Mouse (Mus musculus): Measurements from ENCODE around the gene App. TPM values are rescaled to one million over a fixed set of nuclear protein-coding genes. Genes with fewer than 3 reads are reported as not detected.
A peak's percentile ranks its signal among the peaks of the same experiment; 100 is the strongest.

Gene App
- polyA plus RNA-seq, 1 experiment: 107 TPM

DNA sequence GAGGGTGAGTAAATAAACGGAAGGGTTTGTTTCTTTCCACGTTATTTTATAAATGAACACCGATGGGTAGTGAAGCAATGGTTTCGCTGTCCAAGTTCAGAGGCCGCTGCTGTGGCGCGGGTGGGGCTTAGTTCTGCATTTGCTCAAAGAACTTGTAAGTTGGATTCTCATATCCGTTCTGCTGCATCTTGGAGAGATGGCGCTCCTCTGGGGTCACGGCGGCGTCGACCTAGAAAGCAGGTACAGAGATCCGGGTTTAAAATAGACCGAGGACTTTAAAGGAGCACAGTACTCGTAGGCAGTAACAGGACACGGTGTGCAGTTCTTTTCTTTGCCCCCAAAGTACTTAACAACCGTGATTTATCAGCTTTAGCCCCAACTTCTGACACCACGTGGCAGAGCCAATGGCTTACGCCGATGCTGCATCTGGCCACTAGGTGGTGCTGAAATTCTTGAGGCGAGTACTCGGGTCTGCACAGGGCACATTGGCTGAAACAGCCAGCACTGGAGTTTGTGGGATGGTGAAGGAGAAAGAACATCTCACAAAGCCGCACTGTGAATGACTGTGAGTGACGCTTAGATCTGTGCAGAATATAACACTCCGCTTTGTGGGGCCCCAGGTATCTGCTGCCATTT is 218.2 kb downstream of the App start:
- Histone ChIP-seq H3K36me3 (ENCODE audit: control insufficient read depth, insufficient read depth) (peaks cover 5% of the 10 kb centered on the region), H3K27me3 (ENCODE audit: control insufficient read depth, insufficient read depth, insufficient read length) (no peaks in the 10 kb centered on the region), H3K4me3 (ENCODE audit: insufficient read depth, poor library complexity, severe bottlenecking) (no peak overlapping the region), H3K79me2 (ENCODE audit: control insufficient read depth, insufficient read depth) (no peaks in the 10 kb centered on the region), H3K79me3 (ENCODE audit: low read depth) (no peaks in the 10 kb centered on the region), H3ac (ENCODE audit: control insufficient read depth, insufficient read length, low read depth) (no peak overlapping the region)
- TF ChIP-seq MYOG (IDR thresholded peaks at IDR 0.05; ENCODE audit: control insufficient read depth, extremely low read depth, insufficient read length): no peak
- peak; percentile 86 for TF ChIP-seq CTCF (IDR thresholded peaks at IDR 0.05; ENCODE audit: control insufficient read depth, insufficient read depth, insufficient read length)
- no peak for TF ChIP-seq MYOD1 (IDR thresholded peaks at IDR 0.05; ENCODE audit: control insufficient read depth, insufficient read length, low read depth)
- TF ChIP-seq USF1 (IDR thresholded peaks at IDR 0.05; ENCODE audit: low read depth): peak; percentile 77
- TF ChIP-seq MAX (IDR thresholded peaks at IDR 0.05): peak; percentile 85

DNA sequence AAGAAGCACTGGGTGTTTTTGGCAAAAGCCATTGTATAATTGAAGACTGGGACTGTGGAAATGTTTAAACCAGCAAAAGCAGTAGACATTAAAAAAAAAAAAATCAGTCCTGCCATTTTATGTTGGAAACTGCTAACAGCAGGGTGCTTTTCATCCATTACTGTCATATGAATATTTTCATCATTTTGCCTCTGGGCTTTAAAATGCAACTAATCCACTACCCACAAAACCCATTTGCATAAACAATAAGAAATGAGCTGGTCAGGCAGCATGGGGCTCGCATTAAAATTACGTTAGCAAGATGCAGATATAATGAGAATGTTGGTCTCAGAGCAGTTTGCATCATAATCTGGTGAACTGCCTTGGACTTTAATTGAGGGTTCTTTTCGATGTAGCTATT is 242.5 kb downstream of the App start:
- Histone ChIP-seq H3K79me2 (ENCODE audit: control insufficient read depth, insufficient read depth) (no peaks in the 10 kb centered on the region), H3K4me3 (ENCODE audit: insufficient read depth, poor library complexity, severe bottlenecking) (no peak overlapping the region), H3K36me3 (ENCODE audit: control insufficient read depth, insufficient read depth) (no peaks in the 10 kb centered on the region), H3ac (ENCODE audit: control insufficient read depth, insufficient read length, low read depth) (no peak overlapping the region), H3K79me3 (ENCODE audit: low read depth) (no peaks in the 10 kb centered on the region), H3K27me3 (ENCODE audit: control insufficient read depth, insufficient read depth, insufficient read length) (no peaks in the 10 kb centered on the region)
- TF ChIP-seq CTCF (IDR thresholded peaks at IDR 0.05; ENCODE audit: control insufficient read depth, insufficient read depth, insufficient read length) (no peak), MYOG (IDR thresholded peaks at IDR 0.05; ENCODE audit: control insufficient read depth, extremely low read depth, insufficient read length) (no peak), MYOD1 (IDR thresholded peaks at IDR 0.05; ENCODE audit: control insufficient read depth, insufficient read length, low read depth) (no peak)

DNA sequence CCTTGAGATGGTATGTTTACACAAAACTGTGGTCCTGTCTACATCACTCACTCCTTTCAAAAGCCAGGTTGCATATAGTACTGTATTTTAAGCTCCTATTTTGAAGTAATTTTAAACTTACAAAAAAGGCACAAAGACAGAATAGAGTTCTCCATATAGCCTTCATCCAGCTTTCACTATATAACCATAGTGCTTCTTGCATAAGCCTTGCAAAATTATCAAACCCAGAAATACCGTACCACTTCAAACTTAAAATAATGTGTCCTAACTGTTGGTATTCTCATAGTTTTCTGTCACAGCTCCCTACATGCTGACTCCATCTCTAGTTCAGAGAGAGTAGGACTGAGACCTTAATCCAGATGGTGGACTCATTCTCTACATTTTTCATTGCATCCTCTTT is 245.7 kb downstream of the App start:
- Histone ChIP-seq H3K36me3 (ENCODE audit: control insufficient read depth, insufficient read depth) (no peaks in the 10 kb centered on the region), H3K27me3 (ENCODE audit: control insufficient read depth, insufficient read depth, insufficient read length) (no peaks in the 10 kb centered on the region), H3K79me3 (ENCODE audit: low read depth) (no peaks in the 10 kb centered on the region), H3ac (ENCODE audit: control insufficient read depth, insufficient read length, low read depth) (no peak overlapping the region), H3K4me3 (ENCODE audit: insufficient read depth, poor library complexity, severe bottlenecking) (no peak overlapping the region), H3K79me2 (ENCODE audit: control insufficient read depth, insufficient read depth) (no peaks in the 10 kb centered on the region)
- TF ChIP-seq CTCF (IDR thresholded peaks at IDR 0.05; ENCODE audit: control insufficient read depth, insufficient read depth, insufficient read length): no peak
- TF ChIP-seq MYOG (IDR thresholded peaks at IDR 0.05; ENCODE audit: control insufficient read depth, extremely low read depth, insufficient read length): no peak
- no peak for TF ChIP-seq MYOD1 (IDR thresholded peaks at IDR 0.05; ENCODE audit: control insufficient read depth, insufficient read length, low read depth)
- TF ChIP-seq FOSL1 (IDR thresholded peaks at IDR 0.05; ENCODE audit: insufficient read depth, low read length, poor library complexity, severe bottlenecking): no peak
- no peak for TF ChIP-seq CEBPB (IDR thresholded peaks at IDR 0.05; ENCODE audit: low read depth)
- no peak for TF ChIP-seq MAX (IDR thresholded peaks at IDR 0.05)
- no peak for TF ChIP-seq USF1 (IDR thresholded peaks at IDR 0.05; ENCODE audit: low read depth)

DNA sequence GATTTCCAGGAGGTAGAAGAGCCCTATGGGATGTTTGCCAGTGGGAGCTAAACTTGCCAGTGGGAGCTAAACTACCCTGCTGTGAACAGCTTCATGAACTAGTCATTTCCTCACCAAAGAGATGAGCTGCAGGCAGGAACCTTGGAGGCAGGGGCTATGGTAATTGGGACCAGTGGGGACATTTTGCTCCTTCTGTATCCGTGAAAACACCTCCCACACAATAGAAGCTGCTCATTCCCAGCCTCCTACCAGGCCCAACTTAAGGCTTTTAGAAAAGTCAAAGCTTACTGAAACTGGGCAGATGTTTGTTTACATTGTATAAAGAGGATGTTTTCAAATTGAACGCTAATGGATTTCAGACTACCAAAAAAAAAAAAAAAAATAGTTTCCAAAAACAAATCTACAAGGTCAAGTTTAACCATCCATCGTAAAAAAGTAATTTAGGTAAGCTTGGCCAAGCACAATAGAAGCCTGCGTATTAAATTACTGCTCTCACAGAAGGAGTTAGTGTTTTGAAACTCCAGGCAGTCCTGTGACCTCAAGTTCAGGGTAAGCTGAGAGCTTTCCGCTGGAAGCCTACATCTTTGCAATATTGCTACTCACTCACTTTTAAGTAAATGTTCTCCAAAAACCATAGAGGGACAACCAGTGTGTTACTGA is 253.8 kb downstream of the App start:
- Histone ChIP-seq H3K79me3 (ENCODE audit: low read depth) (no peaks in the 10 kb centered on the region), H3K27me3 (ENCODE audit: control insufficient read depth, insufficient read depth, insufficient read length) (no peaks in the 10 kb centered on the region), H3K79me2 (ENCODE audit: control insufficient read depth, insufficient read depth) (no peaks in the 10 kb centered on the region), H3K4me3 (ENCODE audit: insufficient read depth, poor library complexity, severe bottlenecking) (no peak overlapping the region), H3K36me3 (ENCODE audit: control insufficient read depth, insufficient read depth) (no peaks in the 10 kb centered on the region), H3ac (ENCODE audit: control insufficient read depth, insufficient read length, low read depth) (no peak overlapping the region)
- no peak for TF ChIP-seq MYOD1 (IDR thresholded peaks at IDR 0.05; ENCODE audit: control insufficient read depth, insufficient read length, low read depth)
- TF ChIP-seq FOSL1 (IDR thresholded peaks at IDR 0.05; ENCODE audit: insufficient read depth, low read length, poor library complexity, severe bottlenecking): no peak
- TF ChIP-seq MYOG (IDR thresholded peaks at IDR 0.05; ENCODE audit: control insufficient read depth, extremely low read depth, insufficient read length): no peak
- TF ChIP-seq CEBPB (IDR thresholded peaks at IDR 0.05; ENCODE audit: low read depth): no peak
- no peak for TF ChIP-seq USF1 (IDR thresholded peaks at IDR 0.05; ENCODE audit: low read depth)
- TF ChIP-seq CTCF (IDR thresholded peaks at IDR 0.05; ENCODE audit: control insufficient read depth, insufficient read depth, insufficient read length): no peak
- TF ChIP-seq MAX (IDR thresholded peaks at IDR 0.05): no peak

DNA sequence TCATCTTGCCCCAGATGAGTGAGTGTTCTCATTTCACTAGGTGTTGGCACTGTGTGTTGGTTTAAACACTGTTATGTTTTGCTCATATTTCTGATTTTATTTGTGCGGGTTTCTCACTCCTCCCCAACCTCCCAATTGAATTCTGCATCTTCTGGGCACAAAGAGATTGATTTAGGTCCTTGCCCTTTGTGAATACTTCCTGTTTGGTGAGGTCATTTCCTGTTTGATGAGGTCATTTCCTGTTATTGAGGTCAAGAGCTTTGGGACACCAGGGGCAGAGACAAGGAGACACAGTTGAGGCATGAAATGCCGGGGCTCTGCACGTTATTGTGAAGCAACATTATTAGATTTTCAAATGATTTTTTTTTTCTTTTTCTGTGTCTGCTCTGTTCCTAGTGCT is 254.5 kb downstream of the App start:
- no peaks in the 10 kb centered on the region for H3K27me3 ChIP-seq (ENCODE audit: control insufficient read depth, insufficient read depth, insufficient read length)
- no peaks in the 10 kb centered on the region for H3K79me3 ChIP-seq (ENCODE audit: low read depth)
- no peak overlapping the region for H3ac ChIP-seq (ENCODE audit: control insufficient read depth, insufficient read length, low read depth)
- TF ChIP-seq FOSL1 (IDR thresholded peaks at IDR 0.05; ENCODE audit: insufficient read depth, low read length, poor library complexity, severe bottlenecking) (no peak), MAX (IDR thresholded peaks at IDR 0.05) (no peak), MYOG (IDR thresholded peaks at IDR 0.05; ENCODE audit: control insufficient read depth, extremely low read depth, insufficient read length) (no peak), CEBPB (IDR thresholded peaks at IDR 0.05; ENCODE audit: low read depth) (no peak), CTCF (IDR thresholded peaks at IDR 0.05; ENCODE audit: control insufficient read depth, insufficient read depth, insufficient read length) (no peak), USF1 (IDR thresholded peaks at IDR 0.05; ENCODE audit: low read depth) (no peak), MYOD1 (IDR thresholded peaks at IDR 0.05; ENCODE audit: control insufficient read depth, insufficient read length, low read depth) (no peak)
- H3K4me3 ChIP-seq (ENCODE audit: insufficient read depth, poor library complexity, severe bottlenecking): no peak overlapping the region
- H3K79me2 ChIP-seq (ENCODE audit: control insufficient read depth, insufficient read depth): no peaks in the 10 kb centered on the region
- no peaks in the 10 kb centered on the region for H3K36me3 ChIP-seq (ENCODE audit: control insufficient read depth, insufficient read depth)

Measured in C2C12 (cell line).